Mouse (Mus musculus): ENCODE results near the gene Ptprn.

- TF ChIP-seq CTCF (IDR thresholded peaks at IDR 0.05; ENCODE audit: low read depth, low read length) (no peak), POLR2A (IDR thresholded peaks at IDR 0.05; ENCODE audit: borderline replicate concordance, low read depth, low read length) (no peak)
Measured at GRCm38 (mm10) chr1:75214886-75215285, 49.4 kb downstream of the Ptprn start.

Data from bone marrow macrophage, adult 2 months (primary cell).